Mouse (Mus musculus) embryo, embryonic 9.5 days (tissue): ENCODE results near the gene Rab28.

ENCODE experiments used
- DNase-seq: peaks from one replicate; pipeline ENCODE4 v3.0.0-alpha.2; 2017; ENCODE audit errors: extremely low spot score

Rab28 gene

DNA sequence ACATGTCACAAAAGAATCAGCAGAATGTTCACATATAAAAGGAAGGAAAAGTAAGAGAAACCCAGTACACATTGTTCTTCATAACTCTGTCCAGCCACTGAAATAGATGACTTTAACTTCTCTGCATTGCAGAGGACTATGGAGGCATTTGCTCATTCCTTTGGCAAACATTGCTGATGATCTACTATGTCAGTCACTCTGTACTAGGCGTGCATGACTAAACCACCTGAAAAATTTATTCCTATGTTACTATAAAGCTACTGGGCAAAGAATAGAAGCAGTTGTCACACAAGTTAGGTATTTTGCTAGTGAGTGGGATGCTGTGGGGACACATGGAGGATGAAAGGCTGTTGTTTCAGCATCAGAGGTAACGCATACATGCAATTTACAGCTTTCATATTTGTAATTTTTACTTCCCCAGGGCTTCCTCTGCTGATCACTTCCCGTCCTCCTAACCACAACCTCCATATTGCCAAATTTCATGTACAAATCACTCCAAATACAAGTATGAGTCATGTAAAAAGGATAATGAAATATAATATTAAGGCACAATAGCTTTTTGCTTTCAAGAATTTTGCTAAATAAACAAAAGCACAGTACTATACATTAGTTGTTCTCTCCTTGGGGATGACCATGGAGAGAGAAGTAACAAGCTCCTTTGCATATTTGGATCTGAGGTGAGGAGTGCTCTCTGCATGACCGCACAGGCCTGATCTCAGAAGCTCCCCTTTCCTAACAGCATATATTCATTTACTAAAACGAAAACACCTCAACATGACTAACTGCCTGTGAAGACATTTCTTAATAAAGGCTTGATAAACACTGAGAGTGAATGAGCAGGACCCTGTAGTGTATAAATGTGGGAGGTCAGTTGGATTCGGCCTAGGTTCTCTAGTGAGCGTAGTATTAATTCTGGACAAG lies 80.5 kb downstream of the Rab28 start:
- no peak for DNase-seq

DNA sequence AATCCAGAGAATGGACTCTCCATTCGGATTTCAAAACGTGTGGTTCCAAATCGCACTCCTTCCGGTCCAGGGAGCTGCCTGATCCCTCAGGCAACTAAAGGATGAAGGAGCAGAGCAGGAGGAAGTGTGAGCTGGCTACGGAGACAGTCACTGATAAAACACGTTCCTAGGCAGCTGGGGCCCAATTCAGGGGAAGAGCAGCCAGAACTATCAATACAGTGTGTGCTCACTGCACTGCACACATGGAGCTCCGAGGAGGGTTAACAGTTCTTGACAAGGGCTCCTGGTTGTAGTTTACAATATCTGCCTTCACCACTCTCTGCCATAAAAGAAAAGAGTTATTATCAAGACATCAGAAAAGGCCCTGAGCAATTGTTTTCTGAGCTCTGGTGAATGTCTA lies 82.4 kb downstream of the Rab28 start:
- DNase-seq, result no peak

DNA sequence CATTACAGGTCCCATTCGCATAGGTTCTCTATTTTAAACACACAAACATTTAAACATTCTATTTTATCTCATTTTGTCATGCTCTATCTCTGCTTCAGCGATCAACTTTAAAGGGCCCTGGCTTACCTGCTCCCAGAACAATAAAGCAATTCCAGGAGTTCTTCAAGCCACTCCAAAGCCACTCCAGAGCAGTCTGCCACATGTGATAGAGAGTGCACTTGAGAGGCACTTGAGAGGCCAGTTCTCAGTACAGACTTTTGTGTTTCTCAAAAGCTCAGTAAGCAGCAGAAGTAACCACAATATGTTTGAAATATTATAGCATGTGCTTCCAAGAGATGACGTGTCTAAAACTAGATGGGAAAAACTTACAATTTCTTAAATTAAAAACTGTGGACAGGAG lies 86.2 kb downstream of the Rab28 start:
- DNase-seq, result no peak

DNA sequence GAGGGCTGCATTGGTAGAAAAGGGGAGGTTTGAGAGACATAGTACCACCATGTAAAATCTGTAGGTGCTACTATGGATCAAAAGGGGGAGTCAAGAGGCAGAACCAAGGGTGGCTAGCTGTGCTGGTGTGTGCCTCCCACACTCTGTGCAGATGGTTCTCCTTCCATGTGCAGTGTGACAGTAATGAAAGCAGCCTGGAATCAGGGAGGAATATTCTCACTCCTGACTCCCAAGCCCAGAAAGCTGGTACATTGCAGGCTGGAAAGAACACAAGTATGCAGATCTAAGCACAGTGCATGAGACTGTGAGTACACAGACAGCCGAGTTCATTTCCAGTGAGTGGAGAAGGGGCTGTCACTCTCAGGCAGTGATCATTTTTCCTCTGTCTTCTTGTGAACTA lies 89.0 kb downstream of the Rab28 start:
- DNase-seq, result no peak

DNA sequence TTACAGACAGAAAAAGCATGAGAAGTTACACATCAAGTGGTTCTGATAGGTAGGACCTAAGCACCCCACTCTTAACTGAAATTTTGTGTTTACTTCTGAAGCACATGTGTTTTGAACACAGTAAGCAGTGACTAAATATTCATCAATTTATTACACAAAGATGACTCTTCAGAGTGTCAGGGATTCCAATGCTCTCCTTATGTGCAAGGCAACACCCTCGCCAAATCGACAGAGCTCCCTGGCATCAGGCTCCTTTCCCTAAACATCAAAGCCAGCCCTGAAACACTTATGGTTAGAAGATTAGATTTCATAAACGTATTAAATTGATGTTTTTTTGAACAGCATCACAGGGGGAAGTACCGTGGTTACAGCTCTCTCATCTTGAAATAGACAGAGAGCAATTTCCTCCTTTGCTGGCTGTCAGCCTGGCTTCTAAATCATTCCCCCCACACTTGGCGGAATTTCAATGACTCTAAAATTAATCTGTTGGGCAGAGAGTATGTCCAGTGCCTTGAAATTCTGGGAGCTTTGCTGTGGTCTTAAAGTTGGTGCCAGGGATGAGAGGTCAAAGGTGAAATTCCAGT lies 97.4 kb downstream of the Rab28 start:
- DNase-seq, result no peak

DNA sequence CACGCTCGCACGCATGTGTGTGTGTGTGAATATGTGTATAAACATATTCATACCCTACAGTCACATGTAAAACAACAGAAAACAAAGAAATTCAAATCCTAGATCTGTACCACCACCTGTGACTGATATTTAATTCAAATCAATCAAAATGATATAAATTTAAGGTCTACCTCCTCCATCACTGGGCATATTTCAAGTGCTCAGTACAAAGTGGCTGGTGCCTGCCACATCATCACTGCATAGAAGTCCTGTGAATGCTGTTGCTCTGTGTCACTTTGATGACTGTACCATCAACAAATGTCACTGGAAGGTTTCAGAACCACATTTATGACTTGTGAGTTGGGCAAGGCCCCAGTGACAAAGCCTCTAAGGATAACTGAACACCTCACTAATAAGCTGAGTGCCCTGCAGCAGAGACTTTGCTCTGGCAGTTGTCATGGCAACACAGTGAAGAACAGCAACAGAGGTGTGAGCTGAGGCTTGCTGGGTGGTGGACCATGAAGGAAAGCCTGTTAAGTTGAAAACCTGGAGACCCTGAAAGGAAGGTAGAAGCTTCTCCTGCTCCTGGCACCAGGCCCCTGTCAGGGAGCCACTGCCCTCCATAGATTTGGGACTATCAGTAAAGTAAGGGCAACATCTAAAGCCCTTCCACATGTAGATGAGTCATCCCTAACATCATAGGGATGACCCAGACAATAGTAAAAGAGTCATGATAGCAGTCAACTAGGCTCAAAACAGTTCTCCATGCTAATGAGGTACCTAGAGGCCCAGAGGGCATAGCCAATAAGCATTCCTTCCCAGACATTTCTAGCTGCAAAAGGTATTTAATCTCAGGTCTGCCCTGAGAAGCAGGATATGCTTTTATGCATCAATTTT lies 111.5 kb downstream of the Rab28 start:
- DNase-seq, result no peak

DNA sequence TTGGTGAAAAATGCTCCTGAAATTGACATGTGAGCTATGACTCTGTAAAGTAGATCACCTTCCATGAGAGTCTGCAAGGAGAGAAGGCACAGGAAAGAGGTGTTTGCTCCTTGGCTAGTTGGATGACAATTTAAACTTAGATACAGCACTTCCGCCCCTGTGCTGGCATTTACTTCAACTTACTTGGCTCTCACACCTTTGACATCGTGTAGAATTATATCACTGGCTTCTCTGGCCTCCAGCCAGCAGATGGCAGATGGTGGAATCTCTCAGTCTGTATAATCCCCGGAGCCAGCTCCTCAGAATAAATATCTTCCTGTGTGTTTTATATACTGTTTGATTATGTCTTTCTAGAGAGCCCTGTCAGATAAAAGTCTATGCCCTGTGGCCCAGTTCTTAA lies 112.8 kb downstream of the Rab28 start:
- no peak for DNase-seq

DNA sequence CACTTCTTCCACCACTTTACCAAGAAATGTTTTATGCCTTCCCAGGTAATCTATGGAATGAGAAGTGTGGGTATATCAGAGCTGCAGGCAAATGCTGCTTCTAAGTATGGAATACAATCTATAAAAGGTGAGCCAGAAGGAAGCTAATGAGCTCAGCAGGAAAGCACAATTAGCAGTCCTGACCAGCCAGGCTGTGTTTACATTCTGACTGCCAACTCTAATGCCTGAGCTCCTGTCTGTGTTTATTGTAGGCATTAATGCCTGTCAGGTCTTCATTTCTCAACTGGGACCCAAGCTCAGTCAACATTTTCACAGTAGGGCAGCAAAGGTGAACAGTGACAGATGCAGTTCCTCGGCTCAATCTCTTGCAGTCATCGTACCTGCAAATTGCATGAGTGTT lies 129.9 kb downstream of the Rab28 start:
- DNase-seq, result no peak
